Mouse (Mus musculus): Measurements from ENCODE around the gene Paqr7.

The Paqr7 gene

DNA sequence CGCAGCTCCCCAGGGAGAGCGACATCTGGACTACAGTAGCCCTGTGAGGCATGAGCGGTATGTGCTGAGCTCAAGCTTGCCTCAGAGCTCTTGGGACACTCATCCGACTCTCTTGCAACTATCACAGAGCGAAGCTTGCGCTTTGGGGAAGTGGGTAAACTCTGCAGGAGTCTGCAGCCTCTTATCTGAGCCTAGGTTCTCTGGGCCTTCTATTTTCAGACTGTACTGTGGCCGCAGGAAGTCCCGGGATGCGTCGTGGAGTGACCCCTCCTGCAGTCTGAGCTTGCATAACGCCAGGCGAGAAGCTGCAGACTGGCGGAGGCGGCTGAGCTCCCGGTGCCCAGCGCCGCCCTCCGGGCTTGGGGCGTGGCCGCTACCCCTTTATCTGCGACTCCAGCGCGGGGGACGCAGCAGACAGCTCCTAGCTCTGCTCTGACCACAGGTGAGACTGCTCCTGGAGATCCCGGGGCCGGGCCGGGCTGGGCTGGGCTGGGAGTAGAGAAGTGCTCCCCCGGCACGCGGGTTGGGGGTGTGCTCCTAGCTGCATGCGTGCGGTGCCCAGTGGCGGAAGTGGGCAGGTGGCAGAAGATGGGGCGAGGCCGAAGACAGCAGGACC is at the start of gene Paqr7:
Gene Paqr7, plus strand, starts transcription at position 103 of the 616 bp plus-strand sequence.
- peak; percentile 60 for DNase-seq (ENCODE audit: low spot score)

DNA sequence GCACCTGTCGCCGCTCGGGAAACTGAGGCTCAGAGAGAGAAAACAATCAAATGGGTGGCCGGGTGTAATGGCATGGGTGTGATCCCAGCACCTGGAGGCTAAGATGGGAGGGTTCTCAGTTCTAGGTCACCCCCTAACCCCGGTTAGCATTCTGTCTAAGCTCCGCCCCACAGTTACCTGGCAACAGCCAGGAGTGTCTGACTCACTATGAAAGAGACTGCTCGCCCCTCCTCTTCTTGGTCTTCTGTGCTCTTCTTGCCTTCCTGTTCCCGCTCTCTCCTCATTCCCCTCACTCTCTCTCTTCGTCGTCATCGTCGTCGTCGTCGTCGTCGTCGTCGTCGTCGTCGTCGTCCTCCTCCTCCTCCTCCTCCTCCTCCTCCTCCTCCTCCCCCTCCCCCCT is 48.5 kb upstream of the Paqr7 start:
- DNase-seq (ENCODE audit: low spot score): no peak

DNA sequence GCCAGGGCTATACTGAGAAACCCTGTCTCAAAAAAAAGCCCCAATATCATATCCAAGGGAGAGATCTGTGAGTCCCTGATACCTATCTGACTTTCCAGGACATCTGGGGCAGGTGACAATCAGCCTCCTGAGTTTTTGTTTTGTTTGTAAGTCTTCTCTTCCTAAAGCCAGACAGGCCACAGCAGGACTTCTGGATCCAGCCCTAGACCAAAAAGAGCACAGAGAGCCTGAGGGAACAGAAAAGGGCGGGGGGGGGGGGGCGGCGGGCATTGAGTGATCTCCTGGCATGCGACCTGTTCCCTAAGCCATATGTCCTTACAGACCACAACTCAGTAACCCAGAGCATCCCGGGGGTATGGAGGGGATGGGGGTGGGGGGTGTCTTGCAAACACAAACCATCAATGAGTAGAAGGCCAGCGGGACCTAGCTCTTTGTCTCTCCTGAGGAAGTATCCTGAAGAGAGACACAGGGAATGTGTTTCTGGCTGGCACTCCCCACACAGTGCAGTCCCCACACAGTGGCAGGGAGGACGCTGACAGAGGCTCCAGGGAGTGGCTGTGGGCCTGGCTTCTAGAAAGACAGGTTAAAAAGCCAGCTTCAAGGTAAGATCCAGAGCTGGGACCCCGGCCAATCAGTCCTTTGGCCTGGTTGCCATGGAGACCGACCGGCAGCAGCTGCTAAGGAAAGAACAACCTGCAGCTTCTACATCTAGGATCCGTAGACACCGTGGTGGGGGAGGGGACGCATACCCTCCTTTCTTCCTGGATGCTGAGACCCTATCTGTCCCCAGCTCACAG is 46.7 kb upstream of the Paqr7 start:
- DNase-seq (ENCODE audit: low spot score): no peak

DNA sequence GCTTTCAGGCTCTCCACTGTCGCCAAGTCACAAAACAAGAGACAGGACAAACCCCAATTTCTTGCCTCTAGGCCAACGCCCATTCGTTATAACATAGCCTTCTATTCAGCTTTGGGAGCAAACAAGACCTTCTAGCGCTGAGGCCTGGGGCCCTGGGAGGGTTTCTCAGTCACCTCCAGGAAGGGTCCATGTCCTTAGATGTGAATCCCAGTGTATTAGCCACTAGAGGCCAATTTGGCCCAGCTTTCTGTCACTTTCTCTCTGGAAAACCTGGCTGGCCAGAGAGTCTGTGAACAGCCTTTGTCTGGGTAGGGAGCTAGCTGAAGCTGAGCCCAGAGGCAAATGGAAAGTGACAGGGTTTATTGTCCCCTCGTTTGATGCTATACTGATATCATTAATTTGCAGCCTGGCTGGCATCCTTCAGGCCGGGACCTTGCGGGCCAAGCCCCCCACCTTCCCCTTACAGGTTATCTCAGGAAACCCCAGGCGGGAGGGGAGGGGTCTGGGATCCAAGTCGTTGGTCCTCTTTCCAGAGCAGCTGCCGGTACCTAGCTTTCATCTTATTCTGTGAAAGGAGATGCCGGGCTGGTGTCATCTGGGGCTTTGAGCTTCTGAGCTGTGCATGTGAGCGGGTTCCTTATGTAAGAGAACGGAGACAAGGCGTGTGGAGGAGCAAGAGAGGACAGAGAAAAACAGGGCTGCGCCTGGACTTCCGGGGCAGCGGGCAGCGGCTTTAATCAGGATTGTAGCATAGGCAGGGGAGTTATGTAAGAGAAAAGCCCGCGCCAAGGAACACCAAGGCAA is 45.9 kb upstream of the Paqr7 start:
- DNase-seq (ENCODE audit: low spot score): no peak

DNA sequence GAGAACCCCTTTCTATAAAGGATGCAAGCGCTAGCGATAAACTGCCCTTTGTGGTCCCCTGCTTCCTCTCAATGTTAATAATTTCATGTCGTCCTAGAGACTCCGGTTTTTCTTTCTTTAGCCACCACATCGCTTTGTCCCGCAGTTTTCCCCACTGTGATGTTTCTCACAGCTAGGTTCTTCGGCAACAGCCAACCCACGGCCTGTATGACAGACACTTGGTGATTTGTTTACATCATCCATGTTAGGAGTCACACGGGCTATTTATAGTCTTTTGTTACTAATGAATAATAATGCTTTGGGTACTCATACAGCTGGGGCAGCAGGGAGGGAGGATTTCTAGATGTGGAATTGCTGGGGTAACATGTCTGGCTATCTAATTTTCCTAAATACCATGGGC is 45.0 kb upstream of the Paqr7 start:
- no peak for DNase-seq (ENCODE audit: low spot score)

DNA sequence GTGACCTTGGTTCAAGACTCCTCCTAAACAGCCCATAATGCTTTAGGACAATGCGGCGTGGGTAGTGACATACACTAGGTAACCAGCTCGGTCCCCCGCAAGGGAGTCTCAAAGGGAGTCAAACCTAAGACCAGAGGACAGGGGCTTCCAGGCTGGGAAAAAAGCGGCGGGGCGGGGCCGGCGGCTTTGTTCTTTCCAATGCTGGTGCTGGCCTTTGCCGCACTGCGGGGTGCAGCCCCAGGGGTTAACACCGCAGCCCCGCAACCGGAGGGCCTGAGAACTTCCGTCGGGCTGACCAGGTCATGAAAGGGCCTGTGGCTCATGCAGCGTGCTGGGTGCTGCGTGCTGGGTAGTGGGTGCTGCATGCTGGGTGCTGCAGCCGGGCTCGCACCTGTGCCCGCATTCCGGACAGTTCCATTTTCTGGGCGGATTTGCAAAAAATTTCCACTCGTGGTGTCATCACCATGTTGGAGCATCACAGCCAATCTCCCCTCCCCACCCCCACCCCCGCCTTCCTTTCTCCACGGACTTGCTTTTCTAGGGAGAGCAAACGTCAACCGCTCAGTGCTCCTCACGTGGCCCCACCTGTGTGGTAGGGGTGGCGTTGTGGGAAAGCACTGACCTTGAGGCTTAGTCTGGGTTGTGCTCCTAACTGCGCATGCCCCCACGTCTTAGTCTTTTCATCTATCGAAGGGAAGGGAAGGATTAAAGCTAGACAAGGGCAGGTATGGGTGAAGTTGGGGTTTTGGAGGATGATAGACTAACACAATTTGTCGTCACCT is 42.7 kb upstream of the Paqr7 start:
- DNase-seq (ENCODE audit: low spot score): no peak

DNA sequence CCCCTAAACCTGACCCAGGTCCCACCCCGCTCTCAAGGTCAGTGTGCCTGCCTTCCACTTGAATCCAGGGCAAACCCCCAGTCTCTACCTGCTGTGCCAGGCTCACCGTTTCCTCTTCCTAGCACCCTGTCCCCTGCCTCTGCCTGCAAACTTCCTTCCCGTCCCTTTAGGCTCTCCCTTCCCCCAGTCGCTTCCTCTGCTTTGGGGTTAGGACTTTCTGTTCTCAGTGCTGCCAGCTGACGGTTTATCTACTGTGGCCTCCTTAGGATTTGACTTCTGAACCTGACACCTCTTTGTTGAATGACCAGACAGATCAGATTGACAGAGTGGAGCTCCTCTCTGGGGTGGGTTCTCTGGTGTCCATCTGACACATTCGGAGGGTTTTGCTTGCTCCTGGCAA is 41.2 kb upstream of the Paqr7 start:
- DNase-seq (ENCODE audit: low spot score): no peak

DNA sequence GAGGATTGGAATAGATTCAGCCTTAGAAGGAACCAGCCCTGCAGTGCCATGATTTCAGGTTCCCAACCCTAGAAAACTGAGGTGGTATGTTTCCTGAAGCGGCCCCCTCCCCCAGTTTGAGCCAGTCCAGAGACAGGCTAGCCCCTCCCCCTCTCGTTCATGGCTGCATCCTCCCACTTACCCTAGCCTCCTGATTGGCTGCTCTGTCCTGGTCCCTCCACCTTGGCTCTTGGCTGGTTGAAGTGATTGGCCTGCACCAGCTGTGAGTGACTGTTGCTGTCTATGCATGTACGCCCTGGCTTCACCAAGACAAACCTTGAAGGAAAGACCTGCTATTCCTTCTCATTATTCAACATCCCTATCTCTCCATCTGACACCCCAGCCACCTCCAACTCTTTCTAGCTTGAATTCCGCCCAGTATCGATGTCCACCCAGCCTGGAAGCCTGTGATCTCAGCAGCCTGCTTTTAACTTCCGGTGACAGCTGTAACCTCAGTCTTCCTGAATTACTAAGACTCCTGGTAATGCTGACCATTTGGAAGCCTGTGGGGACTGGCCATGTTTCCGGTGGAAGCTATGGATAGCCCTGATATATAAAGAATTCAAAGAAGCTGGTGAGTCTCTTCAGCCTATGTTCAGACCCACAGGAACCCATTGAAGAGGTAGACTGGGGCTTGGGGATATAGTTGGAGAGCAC is 39.2 kb upstream of the Paqr7 start:
- no peak for DNase-seq (ENCODE audit: low spot score)

DNA sequence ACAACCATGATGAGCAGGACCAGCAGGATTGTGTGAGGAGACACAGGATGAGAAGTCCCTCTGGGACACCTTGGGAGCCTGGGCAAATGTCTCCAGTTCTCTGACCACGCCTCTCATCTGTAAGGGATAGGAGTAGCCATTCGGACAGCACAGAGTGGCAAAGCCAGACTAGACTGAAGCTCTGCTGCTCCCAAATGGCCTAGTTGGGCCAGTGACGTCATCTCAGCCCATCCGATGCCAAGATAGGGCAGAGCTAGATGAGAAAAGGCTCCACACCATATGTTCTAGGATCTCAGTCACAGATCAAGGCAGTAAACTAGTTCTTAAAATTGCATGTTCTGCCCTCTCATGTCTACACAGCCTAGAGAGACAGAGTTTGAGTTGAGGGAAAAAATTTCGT is 37.6 kb upstream of the Paqr7 start:
- no peak for DNase-seq (ENCODE audit: low spot score)

DNA sequence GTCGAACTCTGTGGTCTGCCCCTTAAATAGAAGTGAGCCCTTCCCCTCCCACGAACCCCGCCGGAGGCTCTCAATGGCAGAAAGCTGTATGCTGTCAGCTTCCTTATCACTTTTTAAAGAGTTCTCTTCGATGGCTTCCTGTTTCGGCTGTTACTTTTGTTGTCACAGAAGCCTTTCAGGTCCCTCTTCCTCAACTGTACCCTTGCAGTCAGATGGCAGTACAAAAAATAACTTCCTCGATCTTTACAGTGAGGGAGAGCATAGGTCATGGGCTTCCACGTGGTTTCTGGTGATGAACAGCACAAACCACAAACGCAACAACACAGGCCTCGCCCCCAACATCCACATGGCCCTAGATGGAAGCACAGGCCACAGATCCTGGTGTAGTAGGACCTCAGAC is 36.2 kb upstream of the Paqr7 start:
- DNase-seq (ENCODE audit: low spot score): no peak

DNA sequence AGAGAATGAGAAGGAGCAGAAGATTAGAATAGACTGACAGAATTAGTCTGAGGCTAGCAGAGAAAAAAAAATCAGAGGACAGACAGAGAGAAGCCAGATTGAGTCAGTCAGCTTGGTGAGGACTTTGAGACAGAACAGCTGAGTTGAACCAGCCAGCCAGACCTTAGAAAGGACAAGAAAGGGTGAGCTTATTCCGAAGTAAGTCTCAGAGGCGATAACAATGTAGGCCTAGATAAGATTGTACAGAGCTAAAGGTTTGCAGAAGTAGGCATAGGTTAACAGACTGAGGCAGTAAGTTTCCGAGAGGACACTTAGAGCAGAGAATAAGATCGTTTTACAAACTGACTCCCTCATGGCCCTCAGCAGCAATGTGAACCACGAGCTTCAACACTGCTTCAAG is 35.2 kb upstream of the Paqr7 start:
- DNase-seq (ENCODE audit: low spot score): no peak

DNA sequence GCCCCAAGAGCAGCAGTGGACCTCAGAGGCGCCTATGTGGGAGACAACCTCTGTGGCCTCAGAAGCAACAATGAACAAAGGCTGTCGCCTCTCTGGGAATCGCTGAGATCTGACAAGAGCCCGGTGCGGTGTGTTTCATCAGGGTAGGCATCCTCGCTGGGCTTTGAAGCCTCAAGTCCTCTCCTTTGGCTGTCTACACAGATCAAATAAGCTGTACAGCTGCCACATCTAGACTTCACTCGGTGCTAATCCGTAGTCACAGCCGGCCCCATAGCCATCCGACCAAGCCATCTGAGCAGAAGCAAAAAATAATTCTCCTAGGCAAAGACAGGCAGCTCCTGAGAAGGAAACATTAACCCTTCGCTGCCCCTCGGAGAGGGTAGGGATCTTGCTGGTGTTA is 30.7 kb upstream of the Paqr7 start:
- DNase-seq (ENCODE audit: low spot score): no peak

DNA sequence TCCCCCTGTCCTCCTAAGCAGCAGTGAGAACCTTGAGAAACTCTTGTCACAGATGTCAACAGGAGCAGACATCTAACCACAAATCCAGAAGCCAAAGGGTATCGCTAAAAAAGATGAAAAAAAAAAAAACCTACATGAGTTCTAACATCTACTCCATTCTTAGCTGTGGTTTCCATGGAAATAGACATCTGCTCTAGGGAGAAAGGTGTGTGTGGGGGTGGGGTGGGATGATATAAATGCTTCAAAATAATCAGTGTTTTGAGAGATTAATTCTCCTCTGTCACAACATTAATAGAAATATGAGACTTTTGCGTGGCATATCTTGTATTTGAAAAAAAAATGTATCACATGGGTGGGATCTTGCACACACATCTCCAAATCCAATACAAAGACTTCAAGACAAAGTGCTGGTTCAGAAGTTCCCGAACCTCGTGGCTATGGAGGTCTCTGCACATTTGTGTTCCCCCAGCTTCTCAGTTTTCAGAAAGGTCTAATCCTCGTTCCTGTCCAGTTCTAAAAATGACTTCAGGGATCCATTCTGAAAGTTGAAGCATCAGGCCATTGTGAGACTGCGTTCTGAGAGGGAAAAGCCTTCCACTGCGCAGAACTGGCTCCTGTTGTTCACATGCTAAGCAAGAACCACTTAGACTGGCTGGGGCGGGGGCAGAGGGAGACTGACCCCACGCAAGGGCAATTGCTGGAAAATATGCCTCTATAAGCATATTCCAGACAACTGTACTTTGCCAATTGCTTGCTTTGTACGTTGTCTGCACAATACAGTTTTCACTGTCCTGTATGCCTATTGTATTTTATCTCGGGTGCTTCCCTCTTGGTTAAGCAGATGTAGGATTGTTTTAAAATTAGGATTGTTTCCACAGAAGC is 29.9 kb upstream of the Paqr7 start:
- no peak for DNase-seq (ENCODE audit: low spot score)

DNA sequence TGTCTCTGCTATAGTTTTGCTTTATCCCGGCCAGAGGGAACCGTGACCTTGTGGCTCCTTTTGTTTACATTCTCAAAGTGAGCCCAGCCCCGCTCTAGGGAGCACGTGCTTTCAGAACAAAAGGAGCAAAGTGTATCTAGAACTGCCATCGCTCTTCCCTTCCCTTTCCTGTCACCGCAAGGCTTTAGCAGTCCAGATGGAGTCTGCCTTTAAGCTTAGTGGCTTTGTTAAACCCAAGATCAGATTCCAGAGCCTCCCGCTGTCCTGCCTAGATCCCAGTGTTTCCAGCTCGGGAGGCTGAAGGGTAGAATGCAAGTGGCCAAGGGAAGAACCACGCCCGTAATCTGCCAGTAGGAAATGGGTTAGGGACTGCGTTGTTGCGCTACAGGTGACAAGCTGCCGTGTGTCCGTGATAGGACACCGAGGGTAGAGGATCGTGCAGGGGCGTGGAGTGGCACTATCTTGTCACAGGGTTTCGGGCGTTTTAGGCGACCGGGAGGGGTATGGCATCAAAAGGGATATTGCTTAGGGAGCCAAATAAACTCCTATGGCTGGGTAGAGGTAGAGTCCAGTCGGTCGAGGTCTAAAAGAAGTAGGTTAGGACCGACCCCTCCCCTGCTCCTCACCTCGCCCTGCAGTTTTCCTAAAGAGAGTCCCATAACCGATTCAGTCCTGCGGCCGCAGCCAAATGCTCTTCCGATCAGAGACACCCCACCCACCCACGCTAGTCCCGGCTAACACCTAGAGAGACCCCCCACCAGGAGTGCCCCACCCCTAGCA is 28.9 kb upstream of the Paqr7 start:
- no peak for DNase-seq (ENCODE audit: low spot score)

DNA sequence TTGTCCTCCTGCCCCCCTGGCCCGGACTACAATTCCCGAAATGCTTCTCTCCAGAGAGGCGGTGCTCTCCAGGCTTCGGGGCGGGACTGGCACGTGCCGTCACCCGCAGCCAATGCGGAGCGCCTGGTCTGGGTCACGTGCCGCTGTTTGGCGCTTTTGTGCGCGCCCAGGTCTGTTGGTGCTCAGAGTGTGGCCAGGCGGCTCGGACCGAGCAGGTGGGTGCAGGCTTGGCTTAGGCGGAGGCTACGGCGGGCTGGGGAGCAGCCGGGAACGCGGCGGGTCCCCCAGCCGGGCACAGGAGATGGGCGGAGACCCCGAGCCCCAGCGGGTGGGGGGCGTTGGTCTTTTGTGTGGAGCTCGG is 28.3 kb upstream of the Paqr7 start, which contains the start of gene Stmn1:
Gene Stmn1, plus strand, starts transcription at position 106 of the 361 bp plus-strand sequence.
- DNase-seq (ENCODE audit: low spot score): peak; percentile 83

DNA sequence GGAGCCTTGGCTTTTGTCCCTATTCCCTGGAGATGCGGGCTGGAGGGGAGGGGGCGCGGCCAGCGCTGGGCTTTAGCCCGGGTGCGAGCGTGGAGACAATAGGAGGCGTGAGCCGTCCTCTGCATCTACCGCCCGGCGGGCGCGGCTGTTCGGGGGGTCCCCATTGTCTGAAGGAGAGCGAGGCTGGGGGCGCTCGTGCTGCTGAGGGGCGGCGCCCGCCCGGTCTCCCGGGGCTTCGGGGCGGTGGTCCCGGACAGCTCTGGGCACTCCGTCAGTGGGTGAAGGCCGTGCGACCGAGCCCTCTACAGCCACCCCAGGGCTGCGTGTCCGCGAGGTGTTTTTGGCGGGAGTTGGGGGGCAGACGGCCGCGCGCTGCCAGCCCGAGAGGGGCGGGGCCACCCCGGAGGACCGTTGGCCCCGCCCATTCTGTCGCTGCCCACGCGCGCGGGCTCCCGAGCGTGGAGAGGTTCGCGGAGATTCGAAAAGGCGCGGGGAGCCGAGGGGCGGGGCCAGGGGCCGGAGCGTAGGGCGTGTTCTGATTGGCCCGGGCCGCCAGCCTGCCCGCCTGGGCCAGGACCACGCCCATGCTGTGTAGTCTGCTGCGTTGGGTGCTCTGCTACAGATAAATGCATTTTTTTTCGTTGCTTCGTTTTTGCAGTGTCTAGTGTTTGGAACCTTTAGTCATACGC is 27.8 kb upstream of the Paqr7 start:
- peak; percentile 92 for DNase-seq (ENCODE audit: low spot score)

DNA sequence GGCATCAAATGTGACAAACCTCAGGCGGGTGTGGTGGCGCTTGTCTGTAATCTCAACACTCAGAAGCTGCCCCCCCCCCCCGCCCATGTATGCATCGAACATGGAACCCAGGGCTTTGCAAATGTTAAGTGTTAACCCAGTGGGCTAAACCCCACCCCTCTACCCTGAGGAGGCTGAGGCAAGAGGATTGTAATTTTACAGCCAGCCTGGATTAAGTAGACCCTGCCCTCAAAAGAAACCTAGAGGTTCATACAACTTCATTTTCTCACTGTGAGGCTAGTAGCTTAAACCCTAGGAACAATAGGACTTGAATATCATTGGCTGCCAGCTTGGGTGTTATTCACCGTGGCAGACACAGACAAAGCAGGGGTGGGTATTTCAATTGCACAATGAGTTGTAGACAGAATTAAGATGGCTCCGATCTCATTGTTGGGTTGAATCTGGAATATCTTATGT is 27.1 kb upstream of the Paqr7 start:
- no peak for DNase-seq (ENCODE audit: low spot score)

DNA sequence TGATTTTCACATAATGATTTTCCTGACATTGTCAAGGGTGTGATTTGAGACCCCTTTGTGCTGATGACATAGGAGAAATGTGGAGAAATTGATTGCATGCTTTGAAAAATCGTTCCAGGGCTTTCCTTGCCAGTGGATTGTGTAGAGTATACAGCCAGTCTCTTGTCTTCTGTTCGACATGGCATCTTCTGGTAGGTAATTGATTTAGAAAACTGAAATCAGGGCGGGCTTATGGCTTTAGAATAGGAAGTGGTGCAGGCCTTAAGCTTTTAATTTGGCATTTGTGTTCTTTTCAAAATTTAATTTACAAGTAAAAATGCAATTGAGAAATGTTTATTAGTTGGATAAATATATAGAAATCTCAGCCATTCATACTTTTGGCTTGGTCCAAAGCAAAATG is 26.5 kb upstream of the Paqr7 start:
- DNase-seq (ENCODE audit: low spot score): no peak

DNA sequence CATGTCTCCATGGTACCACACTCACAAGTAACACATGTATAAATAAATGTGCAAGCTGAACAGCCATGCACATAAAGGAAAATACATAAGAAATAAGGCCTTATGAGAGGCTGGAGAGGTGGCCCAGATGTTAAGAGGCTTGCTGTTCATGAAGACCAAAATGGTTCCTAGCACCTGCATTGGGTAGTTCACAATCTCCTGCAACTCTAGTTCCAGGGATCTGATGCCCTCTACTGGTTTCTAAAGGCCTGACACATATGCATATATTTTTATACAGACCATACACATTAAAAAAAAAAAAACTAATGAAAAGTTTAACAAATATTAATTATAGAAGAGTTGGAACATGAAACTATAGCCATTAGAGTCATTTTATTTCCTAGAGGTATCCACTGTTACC is 25.0 kb upstream of the Paqr7 start:
- DNase-seq (ENCODE audit: low spot score): no peak
